Mouse (Mus musculus): Measurements from ENCODE around the gene Wipi2. TPM values are rescaled to one million over a fixed set of nuclear protein-coding genes. Genes with fewer than 3 reads are reported as not detected.

Gene Wipi2
- total RNA-seq, 1 experiment, result 62.4 TPM

DNA sequence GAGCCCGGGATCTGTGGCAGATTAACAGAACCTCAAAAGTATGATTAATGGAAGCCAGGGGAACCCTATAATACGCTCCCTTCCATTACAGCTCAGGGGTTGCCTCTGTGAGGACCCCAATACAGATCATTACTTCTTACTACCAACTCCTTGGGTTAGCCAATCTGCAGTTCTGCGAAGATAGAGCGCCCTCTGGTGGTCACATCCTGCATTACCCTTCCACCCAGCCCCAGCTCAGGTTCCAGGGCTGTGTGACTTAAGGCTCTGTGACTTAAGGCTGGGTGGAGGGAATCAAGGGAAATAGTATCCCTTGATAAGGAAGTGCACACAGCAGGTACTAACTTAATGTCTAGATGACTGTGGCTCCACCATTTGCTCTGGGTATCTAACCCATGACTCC, 90.5 kb downstream of the Wipi2 start:
- peaks cover 4% of the 10 kb centered on the region; the same call in 1 of the 2 replicates for H3K36me3 ChIP-seq (ENCODE audit: control insufficient read depth, insufficient read depth, low read length, poor library complexity, severe bottlenecking)
- peaks cover 3 to 25% of the 10 kb centered on the region in 2 experiments; a peak in 3 of 4 replicates for H3K4me1 ChIP-seq (ENCODE audit: control insufficient read depth in 2 of 2, insufficient read depth in 2 of 2, low read length in 2 of 2, poor library complexity in 1 of 2)
- H3K4me3 ChIP-seq (ENCODE audit: insufficient read depth in 1 of 2, low read depth in 1 of 2, low read length in 2 of 2, poor library complexity in 1 of 2, severe bottlenecking in 1 of 2), result no peak overlapping the region
- H3K9ac ChIP-seq (ENCODE audit: insufficient read depth, low read depth, low read length, poor library complexity, severe bottlenecking), result no peak overlapping the region
- in situ Hi-C loops (cut with MboI; ENCODE audit: low sequenced_read_pairs in 2 of 2, unreplicated experiment in 2 of 2), result no loop called here
- H3K27ac ChIP-seq (ENCODE audit: insufficient read depth, low read depth, low read length, poor library complexity, severe bottlenecking), result no peak overlapping the region
- DNase-seq (ENCODE audit: low read depth, low spot score), result peak; percentile 75
- TF ChIP-seq ZC3H11A (IDR thresholded peaks at IDR 0.05; ENCODE audit: borderline replicate concordance, low read depth, low read length) (peak; percentile 85), ZNF384 (IDR thresholded peaks at IDR 0.05; ENCODE audit: low read depth, low read length) (no peak)
- no peaks in the 10 kb centered on the region for H3K9me3 ChIP-seq (ENCODE audit: control insufficient read depth, insufficient read depth, low read depth, low read length)

DNA sequence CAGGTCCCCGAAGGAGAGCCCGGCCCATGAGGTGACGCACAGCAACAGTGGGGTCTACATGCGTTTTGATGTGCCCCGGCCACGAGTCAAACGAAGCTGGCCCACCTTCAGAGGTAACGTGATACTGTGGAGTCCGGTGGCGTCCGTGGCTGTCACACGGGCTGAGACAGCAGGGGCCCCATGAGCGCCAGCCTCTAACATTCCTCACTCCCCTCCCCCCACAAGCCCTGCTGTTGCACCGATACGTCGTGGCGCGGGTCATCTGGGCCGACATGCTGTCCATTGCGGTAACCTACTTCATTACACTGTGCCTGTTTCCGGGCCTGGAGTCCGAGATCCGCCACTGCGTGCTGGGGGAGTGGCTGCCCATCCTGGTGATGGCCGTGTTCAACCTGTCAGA, 91.0 kb downstream of the Wipi2 start:
- in situ Hi-C loops (cut with MboI; ENCODE audit: low sequenced_read_pairs in 2 of 2, unreplicated experiment in 2 of 2), result no loop called here
- Histone ChIP-seq H3K9me3 (ENCODE audit: control insufficient read depth, insufficient read depth, low read depth, low read length) (no peaks in the 10 kb centered on the region), H3K27ac (ENCODE audit: insufficient read depth, low read depth, low read length, poor library complexity, severe bottlenecking) (no peak overlapping the region), H3K9ac (ENCODE audit: insufficient read depth, low read depth, low read length, poor library complexity, severe bottlenecking) (no peak overlapping the region), H3K4me1 (ENCODE audit: control insufficient read depth in 2 of 2, insufficient read depth in 2 of 2, low read length in 2 of 2, poor library complexity in 1 of 2) (peaks cover 3 to 25% of the 10 kb centered on the region in 2 experiments; a peak in 3 of 4 replicates), H3K4me3 (ENCODE audit: insufficient read depth in 1 of 2, low read depth in 1 of 2, low read length in 2 of 2, poor library complexity in 1 of 2, severe bottlenecking in 1 of 2) (peak overlapping the region in 1 of 2 experiments; percentile 12; a peak in 1 of 4 replicates), H3K36me3 (ENCODE audit: control insufficient read depth, insufficient read depth, low read length, poor library complexity, severe bottlenecking) (peaks cover 4% of the 10 kb centered on the region; the same call in 1 of the 2 replicates)
- TF ChIP-seq ZNF384 (IDR thresholded peaks at IDR 0.05; ENCODE audit: low read depth, low read length), result no peak
- no peak for TF ChIP-seq CHD2 (IDR thresholded peaks at IDR 0.05; ENCODE audit: low read depth, low read length)
- no peak for TF ChIP-seq MAFK (IDR thresholded peaks at IDR 0.05; ENCODE audit: insufficient read depth, low read depth, low read length)
- no peak for TF ChIP-seq HCFC1 (IDR thresholded peaks at IDR 0.05; ENCODE audit: borderline replicate concordance, insufficient read depth, low read length)
- no peak for TF ChIP-seq ZC3H11A (IDR thresholded peaks at IDR 0.05; ENCODE audit: borderline replicate concordance, low read depth, low read length)
- no peak for DNase-seq (ENCODE audit: low read depth, low spot score)

DNA sequence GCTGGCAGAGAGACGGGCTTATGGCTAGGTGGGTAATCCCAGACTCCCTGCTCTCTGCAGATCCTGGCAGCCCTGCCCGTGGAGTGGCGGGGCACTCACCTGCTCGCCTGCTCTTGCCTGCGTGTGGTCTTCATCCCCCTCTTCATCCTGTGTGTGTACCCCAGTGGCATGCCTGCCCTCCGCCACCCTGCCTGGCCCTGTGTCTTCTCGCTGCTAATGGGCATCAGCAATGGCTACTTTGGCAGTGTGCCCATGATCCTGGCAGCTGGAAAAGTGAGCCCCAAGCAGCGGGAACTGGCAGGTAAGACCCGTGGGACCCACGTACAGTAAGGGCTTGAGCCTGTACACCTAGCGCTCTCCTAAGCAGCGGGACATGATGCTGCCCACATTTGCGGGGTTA, 92.4 kb downstream of the Wipi2 start:
- no peaks in the 10 kb centered on the region for H3K9me3 ChIP-seq (ENCODE audit: control insufficient read depth, insufficient read depth, low read depth, low read length)
- in situ Hi-C loops (cut with MboI; ENCODE audit: low sequenced_read_pairs in 2 of 2, unreplicated experiment in 2 of 2), result no loop called here

More for the DNA sequence above, 92.4 kb downstream of the Wipi2 start:
- Histone ChIP-seq H3K36me3 (ENCODE audit: control insufficient read depth, insufficient read depth, low read length, poor library complexity, severe bottlenecking) (peaks cover 4% of the 10 kb centered on the region; the same call in 1 of the 2 replicates), H3K9ac (ENCODE audit: insufficient read depth, low read depth, low read length, poor library complexity, severe bottlenecking) (no peak overlapping the region), H3K4me3 (ENCODE audit: insufficient read depth in 1 of 2, low read depth in 1 of 2, low read length in 2 of 2, poor library complexity in 1 of 2, severe bottlenecking in 1 of 2) (no peak overlapping the region), H3K27ac (ENCODE audit: insufficient read depth, low read depth, low read length, poor library complexity, severe bottlenecking) (no peak overlapping the region; the same call in 1 of the 2 replicates), H3K4me1 (ENCODE audit: control insufficient read depth in 2 of 2, insufficient read depth in 2 of 2, low read length in 2 of 2, poor library complexity in 1 of 2) (peaks cover 3 to 27% of the 10 kb centered on the region in 2 experiments; a peak in 3 of 4 replicates)
- TF ChIP-seq HCFC1 (IDR thresholded peaks at IDR 0.05; ENCODE audit: borderline replicate concordance, insufficient read depth, low read length) (no peak), CHD2 (IDR thresholded peaks at IDR 0.05; ENCODE audit: low read depth, low read length) (no peak), MAFK (IDR thresholded peaks at IDR 0.05; ENCODE audit: insufficient read depth, low read depth, low read length) (no peak), ZC3H11A (IDR thresholded peaks at IDR 0.05; ENCODE audit: borderline replicate concordance, low read depth, low read length) (no peak), ZNF384 (IDR thresholded peaks at IDR 0.05; ENCODE audit: low read depth, low read length) (no peak)
- no peak for DNase-seq (ENCODE audit: low read depth, low spot score)

Other genes with a start within 250 kb of the Wipi2 start
- gene Foxk1, start 226.2 kb upstream of the Wipi2 start, total RNA-seq (2012; rRNA removed), result 9.9 and 10.7 TPM in 2 replicates
- gene Ap5z1, start 163.8 kb upstream of the Wipi2 start, total RNA-seq (2012; rRNA removed), result 17.4 and 26.3 TPM in 2 replicates
- gene Papolb, start 97.6 kb upstream of the Wipi2 start, total RNA-seq (2012; rRNA removed), result 3.5 and 3.6 TPM in 2 replicates
- gene Radil, start 76.6 kb upstream of the Wipi2 start, total RNA-seq (2012; rRNA removed), result 6.2 and 6.8 TPM in 2 replicates
- 1.2 and 2.2 TPM in 2 replicates for gene Mmd2, start 18.9 kb upstream of the Wipi2 start, total RNA-seq (2012; rRNA removed)
- gene Slc29a4, start 64.8 kb downstream of the Wipi2 start, total RNA-seq (2012; rRNA removed), result 9.4 and 13.5 TPM in 2 replicates
- gene Tnrc18, start 190.0 kb downstream of the Wipi2 start, total RNA-seq (2012; rRNA removed), result 12.9 and 20.7 TPM in 2 replicates